Mouse (Mus musculus): ENCODE measurements around the gene Otud4. TPM values are rescaled to one million over a fixed set of nuclear protein-coding genes. Genes with fewer than 3 reads are reported as not detected.
"Not testable (repeated sequence)": the region's sequence is repeated elsewhere in the genome, so short reads cannot be mapped to it uniquely, and the experiment has no call there.

The Otud4 gene
- polyA plus RNA-seq, 1 experiment, result 51.1 TPM

- H3K4me3 ChIP-seq (ENCODE audit: insufficient read depth, low read length), result no peak overlapping the region
- peaks cover 5% of the 10 kb centered on the region for H3K4me1 ChIP-seq (ENCODE audit: control insufficient read depth, insufficient read depth, low read length)
- TF ChIP-seq POLR2A (IDR thresholded peaks at IDR 0.05; ENCODE audit: low read depth, low read length) (no peak), CTCF (IDR thresholded peaks at IDR 0.05; ENCODE audit: borderline replicate concordance, insufficient read depth, low read length) (no peak)
- H3K27ac ChIP-seq (ENCODE audit: insufficient read depth, low read length), result no peak overlapping the region
Observed at GRCm38 (mm10) chr8:79637237-79637636, 2.2 kb upstream of the Otud4 start.

GRCm38 (mm10) chr8:79638001-79638706 is 1.3 kb upstream of the Otud4 start:
- Histone ChIP-seq H3K4me1 (ENCODE audit: control insufficient read depth, insufficient read depth, low read length) (peaks cover 7% of the 10 kb centered on the region), H3K27ac (ENCODE audit: insufficient read depth, low read length) (peak overlapping the region; percentile 25; the same call in 1 of the 2 replicates), H3K4me3 (ENCODE audit: insufficient read depth, low read length) (peak overlapping the region; percentile 49; the same call in 1 of the 2 replicates)
- no peak for TF ChIP-seq POLR2A (IDR thresholded peaks at IDR 0.05; ENCODE audit: low read depth, low read length)
- TF ChIP-seq CTCF (IDR thresholded peaks at IDR 0.05; ENCODE audit: borderline replicate concordance, insufficient read depth, low read length), result no peak

- peaks cover 8% of the 10 kb centered on the region for H3K4me1 ChIP-seq (ENCODE audit: control insufficient read depth, insufficient read depth, low read length)
- TF ChIP-seq POLR2A (IDR thresholded peaks at IDR 0.05; ENCODE audit: low read depth, low read length) (peak; percentile 92), CTCF (IDR thresholded peaks at IDR 0.05; ENCODE audit: borderline replicate concordance, insufficient read depth, low read length) (no peak)
- peak overlapping the region; percentile 81 for H3K4me3 ChIP-seq (ENCODE audit: insufficient read depth, low read length)
- peak overlapping the region; percentile 70 for H3K27ac ChIP-seq (ENCODE audit: insufficient read depth, low read length)
Observed at GRCm38 (mm10) chr8:79638707-79639549, 490 bp upstream of the Otud4 start.

- H3K27ac ChIP-seq (ENCODE audit: insufficient read depth, low read length), result no peak overlapping the region
- H3K4me1 ChIP-seq (ENCODE audit: control insufficient read depth, insufficient read depth, low read length), result peaks cover 9% of the 10 kb centered on the region
- TF ChIP-seq POLR2A (IDR thresholded peaks at IDR 0.05; ENCODE audit: low read depth, low read length), result no peak
- TF ChIP-seq CTCF (IDR thresholded peaks at IDR 0.05; ENCODE audit: borderline replicate concordance, insufficient read depth, low read length), result no peak
- peak overlapping the region; percentile 91 for H3K4me3 ChIP-seq (ENCODE audit: insufficient read depth, low read length)
Observed at GRCm38 (mm10) chr8:79641119-79641518, 1.7 kb downstream of the Otud4 start.

GRCm38 (mm10) chr8:79649569-79649968 is 10.2 kb downstream of the Otud4 start:
- no peak overlapping the region for H3K4me3 ChIP-seq (ENCODE audit: insufficient read depth, low read length)

GRCm38 (mm10) chr8:79650158-79650814 is 10.9 kb downstream of the Otud4 start:
- Histone ChIP-seq H3K4me1 (ENCODE audit: control insufficient read depth, insufficient read depth, low read length) (no peaks in the 10 kb centered on the region), H3K27ac (ENCODE audit: insufficient read depth, low read length) (no peak overlapping the region), H3K4me3 (ENCODE audit: insufficient read depth, low read length) (no peak overlapping the region)
- TF ChIP-seq POLR2A (IDR thresholded peaks at IDR 0.05; ENCODE audit: low read depth, low read length) (no peak), CTCF (IDR thresholded peaks at IDR 0.05; ENCODE audit: borderline replicate concordance, insufficient read depth, low read length) (no peak)

More at GRCm38 (mm10) chr8:79649569-79649968, 10.2 kb downstream of the Otud4 start:
- TF ChIP-seq CTCF (IDR thresholded peaks at IDR 0.05; ENCODE audit: borderline replicate concordance, insufficient read depth, low read length), result no peak
- no peak for TF ChIP-seq POLR2A (IDR thresholded peaks at IDR 0.05; ENCODE audit: low read depth, low read length)
- Histone ChIP-seq H3K4me1 (ENCODE audit: control insufficient read depth, insufficient read depth, low read length) (no peaks in the 10 kb centered on the region), H3K27ac (ENCODE audit: insufficient read depth, low read length) (no peak overlapping the region)

- TF ChIP-seq CTCF (IDR thresholded peaks at IDR 0.05; ENCODE audit: borderline replicate concordance, insufficient read depth, low read length), result no peak
- TF ChIP-seq POLR2A (IDR thresholded peaks at IDR 0.05; ENCODE audit: low read depth, low read length), result no peak
- Histone ChIP-seq H3K4me1 (ENCODE audit: control insufficient read depth, insufficient read depth, low read length) (no peaks in the 10 kb centered on the region), H3K27ac (ENCODE audit: insufficient read depth, low read length) (no peak overlapping the region), H3K4me3 (ENCODE audit: insufficient read depth, low read length) (no peak overlapping the region)
Observed at GRCm38 (mm10) chr8:79653736-79654135, 14.3 kb downstream of the Otud4 start.

- H3K4me1 ChIP-seq (ENCODE audit: control insufficient read depth, insufficient read depth, low read length); H3K27ac ChIP-seq (ENCODE audit: insufficient read depth, low read length); H3K4me3 ChIP-seq (ENCODE audit: insufficient read depth, low read length): not testable (repeated sequence)
Observed at GRCm38 (mm10) chr8:79658715-79659114, 19.3 kb downstream of the Otud4 start.

GRCm38 (mm10) chr8:79676461-79676860 is 37.0 kb downstream of the Otud4 start:
- TF ChIP-seq POLR2A (IDR thresholded peaks at IDR 0.05; ENCODE audit: low read depth, low read length), result no peak
- TF ChIP-seq CTCF (IDR thresholded peaks at IDR 0.05; ENCODE audit: borderline replicate concordance, insufficient read depth, low read length), result no peak
- no peak overlapping the region for H3K4me3 ChIP-seq (ENCODE audit: insufficient read depth, low read length)

More at GRCm38 (mm10) chr8:79676461-79676860, 37.0 kb downstream of the Otud4 start:
- Histone ChIP-seq H3K27ac (ENCODE audit: insufficient read depth, low read length) (no peak overlapping the region), H3K4me1 (ENCODE audit: control insufficient read depth, insufficient read depth, low read length) (peaks cover 2% of the 10 kb centered on the region; the same call in 1 of the 2 replicates)

All from embryonic fibroblast, embryonic 13.5 days (primary cell).